Mouse (Mus musculus) embryonic fibroblast, embryonic 13.5 days (primary cell): ENCODE results near the gene Ttc12.

Experiments
- CTCF ChIP-seq: IDR thresholded peaks from 2 replicates; pipeline ENCODE4 v1.5.1; 2011; ENCODE audit warnings: mild to moderate bottlenecking, control low read depth, low read length, moderate library complexity, borderline replicate concordance; ENCODE audit not compliant: insufficient read depth
- POLR2A ChIP-seq: IDR thresholded peaks from 2 replicates; pipeline ENCODE4 v1.6.1; 2011; ENCODE audit warnings: low read depth, mild to moderate bottlenecking, control low read depth, low read length, moderate library complexity

GRCm38 (mm10) chr9:49533912-49534491, 48.0 kb upstream of the Ttc12 start:
- TF ChIP-seq CTCF (no peak), POLR2A (no peak)
